Mouse (Mus musculus) neural tube, embryonic 10.5 days (tissue): Measurements from ENCODE around the gene Spag17.
A peak's percentile ranks its signal among the peaks of the same experiment; 100 is the strongest.
"Not testable (repeated sequence)": the region's sequence is repeated elsewhere in the genome, so short reads cannot be mapped to it uniquely, and the experiment has no call there.

Experiments
- DNase-seq: peaks from one replicate; pipeline ENCODE4 v3.0.0-alpha.2; 2017; ENCODE audit warnings: low spot score; ENCODE audit errors: extremely low spot score

Gene Spag17

GRCm38 (mm10) chr3:99885187-99885811, at the start of gene Spag17:
Gene Spag17 (plus strand): TSS chr3:99885406.
- no peak for DNase-seq

GRCm38 (mm10) chr3:99842333-99842732, 42.9 kb upstream of the Spag17 start:
- no peak for DNase-seq

GRCm38 (mm10) chr3:99842808-99843207, 42.4 kb upstream of the Spag17 start:
- no peak for DNase-seq

- no peak for DNase-seq
These were observed 42.0 kb upstream of the Spag17 start for GRCm38 (mm10) chr3:99843233-99843632.

GRCm38 (mm10) chr3:99850926-99851325, 34.3 kb upstream of the Spag17 start:
- DNase-seq, result no peak

- no peak for DNase-seq
These were observed 30.6 kb upstream of the Spag17 start for GRCm38 (mm10) chr3:99854595-99854994.

- DNase-seq, result no peak
These were observed 26.3 kb upstream of the Spag17 start for GRCm38 (mm10) chr3:99858922-99859321.

- no peak for DNase-seq
These were observed 20.5 kb upstream of the Spag17 start for GRCm38 (mm10) chr3:99864706-99865105.

- no peak for DNase-seq
These were observed 10.1 kb upstream of the Spag17 start for GRCm38 (mm10) chr3:99875137-99875536.

GRCm38 (mm10) chr3:99881498-99881897, 3.7 kb upstream of the Spag17 start:
- DNase-seq, result no peak

GRCm38 (mm10) chr3:99883988-99884564, 1.1 kb upstream of the Spag17 start:
- no peak for DNase-seq

- DNase-seq, result not testable (repeated sequence)
These were observed 9.5 kb downstream of the Spag17 start for GRCm38 (mm10) chr3:99894741-99895140.

- DNase-seq, result no peak
These were observed 28.7 kb downstream of the Spag17 start for GRCm38 (mm10) chr3:99913809-99914439.

GRCm38 (mm10) chr3:99922944-99923343, 37.7 kb downstream of the Spag17 start:
- DNase-seq, result no peak

- DNase-seq, result no peak
These were observed 45.9 kb downstream of the Spag17 start for GRCm38 (mm10) chr3:99930920-99931620.

GRCm38 (mm10) chr3:99936159-99936558, 51.0 kb downstream of the Spag17 start:
- peak; percentile 44 for DNase-seq

GRCm38 (mm10) chr3:99938611-99939286, 53.5 kb downstream of the Spag17 start:
- peak; percentile 62 for DNase-seq

- no peak for DNase-seq
These were observed 60.0 kb downstream of the Spag17 start for GRCm38 (mm10) chr3:99945171-99945570.

GRCm38 (mm10) chr3:99954039-99954602, 68.9 kb downstream of the Spag17 start:
- DNase-seq, result no peak

GRCm38 (mm10) chr3:99956517-99956916, 71.3 kb downstream of the Spag17 start:
- no peak for DNase-seq

GRCm38 (mm10) chr3:99959805-99960485, 74.7 kb downstream of the Spag17 start:
- no peak for DNase-seq
